Mouse (Mus musculus): ENCODE data around the gene Vrk1. TPM values are rescaled to one million over a fixed set of nuclear protein-coding genes. Genes with fewer than 3 reads are reported as not detected.

The Vrk1 gene
- polyA plus RNA-seq, 1 experiment from 2014 or later, result 114 TPM

DNA sequence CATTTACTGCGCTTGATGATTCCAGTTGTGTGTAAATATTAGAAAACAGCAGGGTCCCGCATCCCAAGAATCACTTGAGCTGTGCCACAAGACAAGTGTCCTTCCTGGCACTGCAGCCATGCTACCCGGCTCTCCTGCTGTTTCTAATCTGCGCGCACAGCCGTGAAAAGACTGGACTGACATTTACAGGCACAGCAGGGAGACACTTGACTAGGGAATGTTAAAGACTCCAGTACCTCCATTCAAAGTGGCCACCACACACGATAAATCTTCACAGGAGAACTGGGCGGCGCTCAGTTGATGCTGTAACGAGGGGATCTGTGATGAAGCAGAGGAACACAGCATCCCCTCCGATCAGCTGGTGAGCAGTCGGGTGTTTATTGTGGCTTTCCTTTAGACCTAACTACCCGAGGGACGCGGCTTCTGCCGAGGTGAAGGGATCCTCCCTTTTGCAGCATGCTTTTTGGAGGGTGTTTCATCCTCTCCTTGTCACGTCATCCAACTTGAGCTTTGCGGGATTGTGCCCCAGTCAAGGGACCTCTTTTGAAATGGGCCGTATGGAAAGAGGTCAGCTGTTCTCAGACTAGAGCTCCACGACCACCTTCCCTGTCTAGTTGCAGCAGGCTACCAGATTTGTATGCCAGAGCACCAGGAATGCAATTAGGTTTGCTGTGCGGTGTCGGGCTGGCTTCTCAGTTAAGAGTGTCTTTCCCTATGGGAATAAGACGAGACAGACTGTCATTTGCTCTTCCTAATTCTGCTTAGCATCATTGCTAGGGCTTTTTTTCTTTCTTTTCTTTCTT, 71.1 kb downstream of the Vrk1 start:
- 17% methylated on average over 23 of the region's 23 CpGs for WGBS
- H3K4me1 ChIP-seq (replicated peaks; ENCODE audit: control insufficient read depth, insufficient read depth, low read length), result peaks cover 24% of the 10 kb centered on the region
- H3K9me3 ChIP-seq (ENCODE audit: control insufficient read depth, low read length), result no peaks in the 10 kb centered on the region
- DNase-seq (ENCODE audit: low spot score), result peak; percentile 62
- H3K27ac ChIP-seq (ENCODE audit: low read depth, low read length), result peak overlapping the region; percentile 19
- no peaks in the 10 kb centered on the region for H3K27me3 ChIP-seq (ENCODE audit: control insufficient read depth, insufficient read depth, low read length)
- ATAC-seq (replicated peaks; ENCODE audit: low FRiP score), result peak; percentile 39
- peak overlapping the region; percentile 5; the same call in 1 of the 2 replicates for H3K9ac ChIP-seq (ENCODE audit: low read length)
- no peak overlapping the region for H3K4me3 ChIP-seq (ENCODE audit: low read depth, low read length)
- no peaks in the 10 kb centered on the region for H3K36me3 ChIP-seq (ENCODE audit: control insufficient read depth, insufficient read depth, low read length)
- H3K4me2 ChIP-seq (ENCODE audit: low read depth, low read length, severe bottlenecking), result peak overlapping the region; percentile 41

DNA sequence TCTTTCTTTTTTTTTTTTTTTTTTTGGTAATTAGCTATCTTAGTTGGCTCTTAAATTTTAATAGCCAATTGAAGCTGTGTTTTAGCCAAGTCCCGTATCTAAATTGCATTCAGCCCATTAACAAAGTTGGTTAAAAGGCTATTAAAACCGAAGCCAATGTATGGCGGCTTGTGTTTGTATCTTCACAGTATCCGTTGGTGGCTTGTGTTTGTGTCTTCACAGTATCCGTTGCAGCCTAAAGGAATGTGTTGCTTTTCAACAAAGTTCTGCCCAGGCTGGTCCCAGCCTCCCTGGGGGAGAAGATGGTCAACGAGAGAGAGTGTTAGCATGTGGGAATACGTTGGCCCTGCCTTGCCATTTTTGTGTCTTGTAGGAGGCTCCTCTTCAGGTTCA, 71.7 kb downstream of the Vrk1 start:
- Histone ChIP-seq H3K9ac (ENCODE audit: low read length) (no peak overlapping the region), H3K4me3 (ENCODE audit: low read depth, low read length) (no peak overlapping the region), H3K36me3 (ENCODE audit: control insufficient read depth, insufficient read depth, low read length) (no peaks in the 10 kb centered on the region), H3K4me1 (replicated peaks; ENCODE audit: control insufficient read depth, insufficient read depth, low read length) (peaks cover 24% of the 10 kb centered on the region), H3K9me3 (ENCODE audit: control insufficient read depth, low read length) (no peaks in the 10 kb centered on the region), H3K4me2 (ENCODE audit: low read depth, low read length, severe bottlenecking) (peak overlapping the region; percentile 41; the same call in 1 of the 2 replicates), H3K27me3 (ENCODE audit: control insufficient read depth, insufficient read depth, low read length) (no peaks in the 10 kb centered on the region), H3K27ac (ENCODE audit: low read depth, low read length) (no peak overlapping the region)
- 30% methylated on average over 7 of the region's 7 CpGs for WGBS
- DNase-seq (ENCODE audit: low spot score), result no peak
- no peak for ATAC-seq (replicated peaks; ENCODE audit: low FRiP score)

DNA sequence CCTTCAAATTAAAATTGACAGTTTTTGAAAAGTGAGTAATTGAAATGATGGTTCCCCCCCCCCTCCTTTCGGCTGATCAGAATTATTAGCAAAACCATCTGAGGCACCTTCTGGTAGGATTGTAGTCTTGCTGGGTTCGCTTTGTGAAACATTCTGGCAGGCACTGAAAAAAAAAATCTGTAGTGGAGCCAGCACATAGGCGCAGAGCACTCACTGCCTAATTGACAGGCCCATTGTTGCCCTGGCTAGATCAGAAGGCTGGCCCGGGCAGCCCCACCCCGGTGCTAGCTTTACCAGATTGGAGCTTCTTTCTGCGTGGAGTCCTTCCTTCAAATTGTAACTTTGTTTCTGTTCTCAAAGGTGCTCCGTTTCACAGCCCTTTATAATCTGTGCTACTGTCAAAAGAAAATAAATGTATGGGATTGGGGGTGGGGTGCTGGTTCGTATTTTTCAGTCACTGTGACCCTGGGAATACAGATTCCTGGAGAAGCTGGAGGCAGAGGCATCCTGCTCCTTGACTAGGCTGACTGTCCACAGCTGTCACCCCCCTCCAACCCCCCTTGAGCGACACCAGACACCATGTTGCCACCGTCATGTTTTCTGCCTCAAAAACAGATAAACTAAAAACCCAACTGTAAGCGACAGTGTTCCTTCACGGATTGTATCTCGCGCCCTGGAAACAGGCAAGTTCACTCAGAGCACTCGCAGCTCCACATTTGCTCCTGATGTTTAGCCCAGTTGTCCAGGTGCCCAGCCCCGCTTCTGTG, 72.3 kb downstream of the Vrk1 start:
- DNase-seq (ENCODE audit: low spot score) (peak; percentile 70), ATAC-seq (replicated peaks; ENCODE audit: low FRiP score) (peak; percentile 78)
- Histone ChIP-seq H3K9ac (ENCODE audit: low read length) (peak overlapping the region; percentile 5; the same call in 1 of the 2 replicates), H3K4me2 (ENCODE audit: low read depth, low read length, severe bottlenecking) (0 out of 2 replicates have a peak overlapping the region, but pooled peaks have one; percentile 8), H3K4me1 (replicated peaks; ENCODE audit: control insufficient read depth, insufficient read depth, low read length) (peaks cover 24% of the 10 kb centered on the region), H3K27me3 (ENCODE audit: control insufficient read depth, insufficient read depth, low read length) (no peaks in the 10 kb centered on the region), H3K36me3 (ENCODE audit: control insufficient read depth, insufficient read depth, low read length) (no peaks in the 10 kb centered on the region), H3K9me3 (ENCODE audit: control insufficient read depth, low read length) (no peaks in the 10 kb centered on the region), H3K4me3 (ENCODE audit: low read depth, low read length) (no peak overlapping the region), H3K27ac (ENCODE audit: low read depth, low read length) (peak overlapping the region; percentile 39; the same call in 1 of the 2 replicates)
- 36% methylated on average over 16 of the region's 16 CpGs for WGBS

DNA sequence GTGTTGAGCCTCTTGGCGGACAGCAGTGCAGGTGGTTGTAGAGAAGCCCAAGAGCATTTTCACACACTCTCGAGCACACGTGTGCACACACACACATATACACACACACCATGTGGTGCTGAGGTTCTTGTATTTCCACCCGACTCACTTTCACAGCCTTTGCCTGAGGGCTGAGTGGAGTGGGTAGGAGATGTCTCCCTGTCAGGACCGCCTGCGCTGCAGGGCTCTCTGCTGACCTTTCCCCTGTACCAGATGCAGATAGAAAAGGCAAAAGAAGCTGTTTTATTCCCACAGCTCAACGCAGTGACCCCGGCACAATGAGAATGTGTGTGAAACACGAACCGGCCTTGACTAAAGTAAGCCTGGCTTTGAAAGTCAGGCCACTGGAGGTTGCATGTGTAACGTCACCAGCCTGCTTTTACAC, 72.9 kb downstream of the Vrk1 start:
- no peaks in the 10 kb centered on the region for H3K36me3 ChIP-seq (ENCODE audit: control insufficient read depth, insufficient read depth, low read length)
- no peaks in the 10 kb centered on the region for H3K27me3 ChIP-seq (ENCODE audit: control insufficient read depth, insufficient read depth, low read length)
- WGBS, result 43% methylated on average over 11 of the region's 11 CpGs
- peaks cover 24% of the 10 kb centered on the region for H3K4me1 ChIP-seq (replicated peaks; ENCODE audit: control insufficient read depth, insufficient read depth, low read length)
- no peak overlapping the region for H3K4me2 ChIP-seq (ENCODE audit: low read depth, low read length, severe bottlenecking)
- no peak overlapping the region for H3K4me3 ChIP-seq (ENCODE audit: low read depth, low read length)
- ATAC-seq (replicated peaks; ENCODE audit: low FRiP score) (peak; percentile 28; the same call in 1 of the 2 replicates), DNase-seq (ENCODE audit: low spot score) (peak; percentile 61)
- H3K27ac ChIP-seq (ENCODE audit: low read depth, low read length), result peak overlapping the region; percentile 39; the same call in 1 of the 2 replicates
- H3K9me3 ChIP-seq (ENCODE audit: control insufficient read depth, low read length), result no peaks in the 10 kb centered on the region
- peak overlapping the region; percentile 5; the same call in 1 of the 2 replicates for H3K9ac ChIP-seq (ENCODE audit: low read length)

DNA sequence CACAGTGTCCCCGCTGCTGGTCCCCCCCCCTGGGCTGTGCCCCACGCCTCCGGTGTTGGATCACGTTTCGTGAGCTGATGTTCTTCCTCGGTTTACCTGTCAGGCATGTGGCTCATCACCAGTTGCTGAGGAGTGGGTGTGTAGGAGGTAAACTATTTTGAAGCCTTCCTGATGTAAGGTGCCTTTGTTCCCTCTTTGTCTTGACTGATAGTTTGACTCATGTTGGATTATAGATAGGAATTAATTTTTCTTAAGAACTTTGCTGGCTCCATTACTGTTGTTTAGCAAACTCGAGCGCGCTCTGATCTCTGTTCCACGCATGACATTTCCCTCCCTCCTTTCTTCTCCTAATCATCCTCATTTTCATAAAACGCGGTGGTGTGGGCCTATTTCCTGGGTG, 74.1 kb downstream of the Vrk1 start:
- Histone ChIP-seq H3K4me3 (ENCODE audit: low read depth, low read length) (no peak overlapping the region), H3K4me2 (ENCODE audit: low read depth, low read length, severe bottlenecking) (no peak overlapping the region), H3K27me3 (ENCODE audit: control insufficient read depth, insufficient read depth, low read length) (no peaks in the 10 kb centered on the region), H3K9me3 (ENCODE audit: control insufficient read depth, low read length) (no peaks in the 10 kb centered on the region), H3K27ac (ENCODE audit: low read depth, low read length) (no peak overlapping the region), H3K9ac (ENCODE audit: low read length) (no peak overlapping the region), H3K36me3 (ENCODE audit: control insufficient read depth, insufficient read depth, low read length) (no peaks in the 10 kb centered on the region), H3K4me1 (replicated peaks; ENCODE audit: control insufficient read depth, insufficient read depth, low read length) (peaks cover 24% of the 10 kb centered on the region)
- WGBS, result 91% methylated on average over 12 of the region's 12 CpGs
- ATAC-seq (replicated peaks; ENCODE audit: low FRiP score), result no peak
- DNase-seq (ENCODE audit: low spot score), result no peak

DNA sequence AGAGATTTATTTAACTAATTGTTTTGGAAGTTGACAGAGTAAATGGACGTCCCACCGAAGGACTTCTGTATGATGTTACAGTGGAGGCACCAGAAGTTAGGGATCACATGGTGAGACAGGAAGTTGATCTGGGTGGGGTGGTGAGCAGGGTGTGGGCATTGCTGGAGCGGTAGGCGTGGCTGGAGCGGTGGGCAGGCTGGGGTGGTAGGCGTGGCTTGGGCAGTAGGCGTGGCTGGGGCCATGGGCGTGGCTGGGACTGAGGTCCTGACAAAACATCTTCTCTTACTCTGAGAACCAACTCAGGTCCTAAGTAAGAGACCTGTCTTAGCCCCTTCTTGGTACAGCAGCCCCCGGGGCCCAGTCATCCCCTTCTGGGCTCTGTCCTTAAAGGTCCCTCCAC, 84.8 kb downstream of the Vrk1 start:
- no peak overlapping the region for H3K27ac ChIP-seq (ENCODE audit: low read depth, low read length)
- no peak overlapping the region for H3K4me3 ChIP-seq (ENCODE audit: low read depth, low read length)
- no peaks in the 10 kb centered on the region for H3K4me1 ChIP-seq (replicated peaks; ENCODE audit: control insufficient read depth, insufficient read depth, low read length)
- H3K9ac ChIP-seq (ENCODE audit: low read length), result no peak overlapping the region
- no peaks in the 10 kb centered on the region for H3K36me3 ChIP-seq (ENCODE audit: control insufficient read depth, insufficient read depth, low read length)
- no peak for ATAC-seq (replicated peaks; ENCODE audit: low FRiP score)
- WGBS, result 94% methylated on average over 9 of the region's 9 CpGs
- DNase-seq (ENCODE audit: low spot score), result no peak
- no peak overlapping the region for H3K4me2 ChIP-seq (ENCODE audit: low read depth, low read length, severe bottlenecking)
- H3K9me3 ChIP-seq (ENCODE audit: control insufficient read depth, low read length), result no peaks in the 10 kb centered on the region; the same call in 1 of the 2 replicates
- H3K27me3 ChIP-seq (ENCODE audit: control insufficient read depth, insufficient read depth, low read length), result no peaks in the 10 kb centered on the region

DNA sequence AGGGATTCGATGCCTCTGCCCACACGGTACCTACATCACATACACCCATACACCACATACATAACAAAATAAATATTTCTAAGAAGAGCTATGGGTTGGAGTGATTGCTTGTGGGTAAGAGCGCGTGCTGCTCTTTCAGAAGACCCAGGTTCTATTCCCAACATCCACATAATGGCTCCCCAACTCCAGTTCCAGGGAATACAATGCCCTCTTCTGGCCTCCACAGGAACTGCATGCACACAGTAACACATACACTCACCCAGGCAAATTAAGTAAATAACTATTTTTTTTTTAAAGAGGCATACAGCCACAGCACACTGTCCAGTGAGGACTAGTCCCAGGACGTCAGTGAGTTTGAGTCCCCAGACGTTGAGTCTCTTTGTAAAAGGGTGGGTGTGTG, 92.0 kb downstream of the Vrk1 start:
- 94% methylated on average over 6 of the region's 6 CpGs for WGBS
- Histone ChIP-seq H3K4me1 (replicated peaks; ENCODE audit: control insufficient read depth, insufficient read depth, low read length) (no peaks in the 10 kb centered on the region), H3K27ac (ENCODE audit: low read depth, low read length) (no peak overlapping the region), H3K4me2 (ENCODE audit: low read depth, low read length, severe bottlenecking) (no peak overlapping the region), H3K9me3 (ENCODE audit: control insufficient read depth, low read length) (no peaks in the 10 kb centered on the region), H3K36me3 (ENCODE audit: control insufficient read depth, insufficient read depth, low read length) (no peaks in the 10 kb centered on the region), H3K27me3 (ENCODE audit: control insufficient read depth, insufficient read depth, low read length) (no peaks in the 10 kb centered on the region), H3K4me3 (ENCODE audit: low read depth, low read length) (no peak overlapping the region), H3K9ac (ENCODE audit: low read length) (no peak overlapping the region)
- no peak for ATAC-seq (replicated peaks; ENCODE audit: low FRiP score)
- DNase-seq (ENCODE audit: low spot score), result no peak

DNA sequence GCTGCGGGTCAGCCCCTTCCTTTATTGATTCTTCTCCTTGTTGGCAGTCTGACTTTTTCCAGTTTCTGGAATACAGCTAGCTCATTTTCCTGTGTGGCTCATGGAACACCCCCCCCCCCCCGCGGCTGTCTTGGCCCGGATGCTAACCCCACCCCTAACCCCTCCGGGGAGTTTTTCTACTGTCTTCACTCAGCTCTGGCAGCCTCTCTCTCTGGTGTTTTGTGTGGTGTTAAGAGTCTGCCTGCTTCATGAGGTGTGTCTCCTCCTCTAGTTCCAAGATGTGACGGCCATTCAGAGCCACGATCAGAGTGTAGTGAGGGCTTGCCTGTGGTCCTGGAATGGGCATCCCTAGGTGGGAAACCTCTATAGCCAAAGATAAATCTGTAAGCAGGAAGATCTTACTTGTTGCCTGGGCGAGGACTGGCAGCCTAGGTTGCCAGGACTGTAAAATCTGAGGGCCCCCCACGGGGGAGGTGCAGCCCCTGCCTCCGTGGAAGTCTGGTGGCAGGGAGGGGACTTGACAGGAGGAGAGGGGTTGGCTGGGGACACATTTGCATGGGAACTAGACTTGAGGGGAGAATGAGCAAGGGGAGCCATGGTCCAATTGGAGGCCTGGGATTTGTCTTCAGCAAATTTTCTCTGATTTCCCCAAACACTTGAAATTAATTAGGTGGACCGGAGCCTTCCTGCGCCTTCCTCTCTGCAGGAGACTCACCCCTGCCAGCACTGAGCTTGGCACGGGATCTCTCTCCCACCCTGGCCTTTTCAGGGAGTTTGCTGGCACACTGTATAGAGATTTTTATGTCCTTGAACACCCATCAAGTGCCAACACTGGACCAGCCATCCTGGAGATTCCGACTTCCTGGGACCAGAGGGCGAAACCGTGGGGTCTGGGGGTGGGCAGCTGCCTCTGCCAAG, 93.0 kb downstream of the Vrk1 start:
- H3K4me3 ChIP-seq (ENCODE audit: low read depth, low read length), result no peak overlapping the region
- no peaks in the 10 kb centered on the region for H3K9me3 ChIP-seq (ENCODE audit: control insufficient read depth, low read length)
- H3K36me3 ChIP-seq (ENCODE audit: control insufficient read depth, insufficient read depth, low read length), result no peaks in the 10 kb centered on the region
- no peak overlapping the region for H3K9ac ChIP-seq (ENCODE audit: low read length)
- 73% methylated on average over 16 of the region's 16 CpGs for WGBS
- no peak overlapping the region for H3K4me2 ChIP-seq (ENCODE audit: low read depth, low read length, severe bottlenecking)
- H3K27me3 ChIP-seq (ENCODE audit: control insufficient read depth, insufficient read depth, low read length), result no peaks in the 10 kb centered on the region
- DNase-seq (ENCODE audit: low spot score) (no peak), ATAC-seq (replicated peaks; ENCODE audit: low FRiP score) (no peak)
- H3K27ac ChIP-seq (ENCODE audit: low read depth, low read length), result no peak overlapping the region
- H3K4me1 ChIP-seq (replicated peaks; ENCODE audit: control insufficient read depth, insufficient read depth, low read length), result no peaks in the 10 kb centered on the region
